Mouse (Mus musculus) CD4-positive, CD25-positive, alpha-beta regulatory T cell, adult 2 months (primary cell): ENCODE results near the gene Wfdc21.

Experiments
- DNase-seq: peaks from one replicate; pipeline ENCODE4 v3.0.0-alpha.2; 2012; ENCODE audit warnings: low read depth, low spot score

Gene Wfdc21

DNA sequence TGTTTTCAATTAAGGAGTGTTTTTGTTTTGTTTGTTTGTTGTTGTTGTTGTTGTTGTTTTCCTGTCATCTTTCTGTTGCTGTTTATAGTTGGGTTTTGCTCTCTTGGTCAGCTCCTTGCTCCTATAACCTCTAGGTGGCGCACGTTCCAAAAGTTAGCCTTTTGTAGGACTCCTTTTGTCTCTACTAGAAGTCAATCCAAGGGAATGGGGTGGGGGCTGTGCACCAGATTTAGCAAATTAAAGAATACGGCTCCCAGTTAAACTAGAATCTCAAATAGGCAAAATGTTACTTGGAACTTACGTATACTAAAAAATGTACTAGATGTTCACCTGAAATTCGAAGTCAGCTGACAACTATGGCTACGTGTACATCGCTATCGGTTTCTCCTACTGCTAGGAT lies 55.4 kb downstream of the Wfdc21 start:
- DNase-seq = peak; percentile 54
